Mouse (Mus musculus) G1E (cell line): ENCODE measurements around the gene Hist2h3c2.

Experiments
- CTCF ChIP-seq: IDR thresholded peaks from 2 replicates; pipeline ENCODE4 v1.5.1; 2012; ENCODE audit warnings: low read depth, low read length, inconsistent platforms, mixed read lengths
- GATA1 ChIP-seq: IDR thresholded peaks from 2 replicates; pipeline ENCODE4 v1.6.1; 2012; ENCODE audit warnings: borderline replicate concordance, low read length, inconsistent platforms, mixed read lengths

DNA sequence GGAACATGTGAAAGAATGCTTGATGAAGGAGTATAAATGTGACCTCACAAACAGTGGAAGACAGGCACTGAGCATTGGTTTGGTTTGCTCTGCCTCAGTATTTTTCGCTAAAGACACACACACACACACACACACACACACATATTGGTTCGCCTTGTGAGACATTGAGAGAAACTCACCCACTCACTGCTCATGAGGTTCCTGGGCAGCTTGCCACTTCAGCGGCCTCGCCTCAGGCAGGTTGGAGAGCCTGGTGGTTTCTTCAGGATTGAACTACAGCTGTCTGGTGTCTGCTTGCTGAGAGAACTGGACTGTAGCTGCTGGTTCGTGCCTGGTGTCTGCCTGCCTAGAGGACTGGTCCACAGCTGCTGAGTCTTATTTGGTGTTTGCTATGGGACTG, 21.3 kb upstream of the Hist2h3c2 start:
- TF ChIP-seq CTCF (no peak), GATA1 (no peak)
